Mouse (Mus musculus) retina, postnatal 1 day (tissue): Measurements from ENCODE around the gene Olfr675.
"Not testable (repeated sequence)": the region's sequence is repeated elsewhere in the genome, so short reads cannot be mapped to it uniquely, and the experiment has no call there.

Source experiments
- DNase-seq: peaks from one replicate; pipeline ENCODE4 v3.0.0-alpha.2; 2012

Olfr675 gene

GRCm38 (mm10) chr7:105028360-105028759 lies at the start of gene Olfr675:
Gene Olfr675 (minus strand): TSS chr7:105028460.
- no peak for DNase-seq

- DNase-seq: no peak
Observed at GRCm38 (mm10) chr7:105064175-105064574, 35.9 kb upstream of the Olfr675 start, which contains the start of gene Olfr678. Gene Olfr678 (plus strand): TSS chr7:105064475.

GRCm38 (mm10) chr7:105058951-105059350 lies 30.7 kb upstream of the Olfr675 start:
- DNase-seq: no peak

- peak; percentile 8 for DNase-seq
Observed at GRCm38 (mm10) chr7:105033836-105034235, 5.6 kb upstream of the Olfr675 start.

- DNase-seq: no peak
Observed at GRCm38 (mm10) chr7:105032398-105032797, 4.1 kb upstream of the Olfr675 start, which contains the start of gene Olfr676. Gene Olfr676 (plus strand): TSS chr7:105032698.

GRCm38 (mm10) chr7:105022530-105022929 lies 5.7 kb downstream of the Olfr675 start:
- DNase-seq: no peak

GRCm38 (mm10) chr7:105001929-105002328 lies 26.3 kb downstream of the Olfr675 start, which contains the start of gene Olfr672:
Gene Olfr672 (minus strand): TSS chr7:105002029.
- DNase-seq: no peak

- DNase-seq: no peak
Observed at GRCm38 (mm10) chr7:104979026-104979425, 49.2 kb downstream of the Olfr675 start, which contains the start of gene Olfr671. Gene Olfr671 (minus strand): TSS chr7:104979126.

- DNase-seq: not testable (repeated sequence)
Observed at GRCm38 (mm10) chr7:104972507-104972906, 55.8 kb downstream of the Olfr675 start.
